Mouse (Mus musculus): ENCODE measurements around the gene Psap.

DNA sequence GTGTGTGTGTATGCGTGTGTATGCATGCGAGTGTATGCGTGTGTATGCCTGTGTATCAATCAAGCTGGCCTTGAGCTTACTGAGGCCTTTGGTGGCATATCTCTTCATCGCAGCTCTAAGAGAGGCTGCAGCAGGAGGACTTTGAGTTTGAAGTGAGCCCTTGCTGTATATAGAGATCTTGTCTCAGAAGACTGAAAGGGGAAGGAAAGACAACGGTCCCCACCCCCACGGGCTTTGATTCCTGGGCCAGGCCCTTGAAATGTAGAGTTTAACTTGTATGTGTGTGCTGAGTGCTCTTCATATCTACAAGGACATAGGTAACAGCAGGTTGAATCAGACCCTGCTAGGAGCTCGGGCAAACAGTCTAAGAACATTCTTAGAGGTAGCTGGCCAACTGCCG, 11.8 kb downstream of the Psap start:
- TF ChIP-seq CHD2 (IDR thresholded peaks at IDR 0.05; ENCODE audit: low read depth, low read length) (no peak), MAFK (IDR thresholded peaks at IDR 0.05; ENCODE audit: insufficient read depth, low read depth, low read length) (no peak), ZNF384 (IDR thresholded peaks at IDR 0.05; ENCODE audit: low read depth, low read length) (no peak), HCFC1 (IDR thresholded peaks at IDR 0.05; ENCODE audit: borderline replicate concordance, insufficient read depth, low read length) (no peak), ZC3H11A (IDR thresholded peaks at IDR 0.05; ENCODE audit: borderline replicate concordance, low read depth, low read length) (no peak)

All from ES-E14 (cell line).